Mouse (Mus musculus) T-helper 2 cell (primary cell): ENCODE measurements at regions not wholly inside any gene's neighbourhood (a gene's known extent, or its start where the extent isn't known, plus 50 kb on each side); places are given as distances from the start of the nearest gene placed in this dataset.
"Not testable (repeated sequence)": the region's sequence is repeated elsewhere in the genome, so short reads cannot be mapped to it uniquely, and the experiment has no call there.

ENCODE experiments used
- in situ Hi-C: fragments of 300-600 bp; cut with MboI, MseI; formaldehyde crosslinking; loops from one replicate; pipeline ENCODE4 v1.15.1; 2025; ENCODE audit warnings: high pct_unique_total_duplicates

- in situ Hi-C loops: no loop called here
Observed at GRCm38 (mm10) chr3:50652265-50652664, 208.9 kb upstream of the Slc7a11 start.

DNA sequence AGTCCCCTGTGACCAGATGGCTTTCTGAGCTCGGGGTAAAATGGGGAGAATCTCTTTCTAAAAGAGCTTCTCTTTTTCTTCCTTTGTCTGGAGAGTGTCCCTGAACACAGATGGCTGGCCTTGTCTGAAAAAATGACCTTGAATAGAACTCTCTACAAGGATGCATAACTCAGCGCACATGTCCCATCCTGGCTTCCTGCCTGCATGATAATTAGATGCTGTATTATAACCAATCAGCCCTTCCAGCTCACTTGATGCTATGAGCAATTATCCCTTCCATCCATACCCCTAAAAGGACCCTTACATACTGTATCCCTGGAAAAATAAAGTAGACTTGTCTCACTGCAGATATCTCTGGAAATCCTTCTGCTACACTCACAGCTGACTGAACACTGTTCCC lies 199.7 kb upstream of the Slc7a11 start:
- in situ Hi-C loops: no loop called here

DNA sequence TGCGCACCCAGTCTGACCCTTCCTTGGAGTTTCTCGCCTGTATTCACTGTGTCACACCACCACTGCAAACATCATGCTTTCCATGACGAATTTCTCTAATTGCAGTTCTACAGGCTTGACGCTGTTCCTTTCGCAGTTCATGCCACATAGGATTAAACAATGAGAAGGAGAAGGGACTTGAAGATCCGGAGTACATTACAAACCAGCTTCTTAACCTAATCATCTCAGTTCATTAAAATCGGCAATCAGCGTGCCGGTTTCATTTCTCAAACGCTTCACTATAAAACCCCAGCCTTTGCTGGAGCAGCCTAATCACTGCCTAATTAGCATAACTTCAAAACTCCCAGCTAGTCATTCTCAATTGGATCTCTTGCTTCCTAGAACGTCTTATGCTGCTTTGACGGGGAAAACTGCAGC lies 196.5 kb upstream of the Slc7a11 start:
- in situ Hi-C loops: no loop called here

GRCm38 (mm10) chr3:50634457-50635075 lies 191.2 kb upstream of the Slc7a11 start:
- in situ Hi-C loops: no loop called here

GRCm38 (mm10) chr3:50631286-50631685 lies 187.9 kb upstream of the Slc7a11 start:
- in situ Hi-C loops: no loop called here

DNA sequence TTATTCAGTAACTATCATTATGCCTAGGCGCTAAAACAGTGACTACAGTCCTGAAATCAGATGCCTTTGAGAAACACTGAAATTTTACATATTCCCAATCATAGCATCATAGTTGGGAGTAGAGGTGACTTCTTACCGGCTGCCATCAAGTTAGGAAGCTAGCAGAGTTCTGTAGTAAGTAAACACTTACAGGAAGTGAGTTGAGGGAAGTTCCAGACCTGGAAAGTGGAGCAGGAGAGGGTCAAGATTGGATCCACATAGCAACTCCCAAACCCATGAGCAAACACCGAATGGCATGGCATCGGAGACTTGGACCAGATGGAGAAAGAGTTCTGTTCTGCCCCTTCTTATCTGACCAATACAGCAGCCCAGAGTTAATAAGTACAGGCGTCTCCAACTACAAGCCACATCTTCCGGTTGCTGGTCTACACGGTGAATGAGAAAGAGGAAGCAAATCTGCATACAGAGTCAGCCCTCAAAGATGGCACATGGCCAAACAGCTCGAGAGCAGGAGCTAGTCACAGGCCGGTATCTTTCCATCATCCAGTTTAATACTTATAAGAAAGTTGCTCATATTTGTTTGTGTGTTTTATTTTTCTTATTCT lies 184.8 kb upstream of the Slc7a11 start:
- in situ Hi-C loops: no loop called here

DNA sequence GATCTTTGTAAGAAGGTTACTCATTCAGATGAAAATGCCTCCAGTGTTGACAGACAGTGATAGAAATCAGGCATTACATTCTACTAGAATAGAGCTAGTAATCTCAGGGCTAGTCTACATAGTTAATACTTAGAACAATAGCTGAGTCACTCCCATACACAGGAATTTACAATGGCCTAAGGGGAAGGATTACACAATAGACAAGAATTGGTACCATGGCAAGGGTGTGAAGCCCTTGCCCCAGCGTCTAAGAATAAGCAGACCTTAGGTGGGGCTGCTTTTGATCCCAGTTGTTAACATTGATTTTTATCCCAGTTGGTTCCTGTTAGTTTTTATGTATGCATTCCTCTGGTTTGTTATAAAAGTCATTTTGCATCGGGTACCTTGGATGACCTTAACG lies 177.8 kb upstream of the Slc7a11 start:
- in situ Hi-C loops: not testable (repeated sequence)

- in situ Hi-C loops: no loop called here
Observed at GRCm38 (mm10) chr3:50619061-50619460, 175.6 kb upstream of the Slc7a11 start.

- in situ Hi-C loops: no loop called here
Observed at GRCm38 (mm10) chr3:50615384-50616285, 172.2 kb upstream of the Slc7a11 start.

DNA sequence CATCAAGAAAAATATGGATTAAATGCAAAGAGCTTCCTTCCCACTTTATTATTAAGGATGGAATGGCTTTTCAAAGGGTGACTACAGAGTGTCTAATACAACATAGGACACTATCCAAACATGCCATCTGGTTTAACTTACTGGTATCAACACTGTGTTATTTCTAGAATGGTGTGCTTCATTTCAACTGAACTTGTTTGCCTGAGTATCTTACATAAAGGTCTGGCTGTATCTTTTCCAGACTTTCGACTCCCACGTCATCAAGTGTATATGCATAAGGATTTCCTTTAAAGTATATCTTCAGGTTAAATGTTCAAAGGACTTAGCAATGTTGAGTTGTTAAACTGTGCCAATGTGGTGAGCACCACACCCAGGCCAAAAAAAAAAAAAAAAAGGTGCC lies 169.6 kb upstream of the Slc7a11 start:
- in situ Hi-C loops: no loop called here

DNA sequence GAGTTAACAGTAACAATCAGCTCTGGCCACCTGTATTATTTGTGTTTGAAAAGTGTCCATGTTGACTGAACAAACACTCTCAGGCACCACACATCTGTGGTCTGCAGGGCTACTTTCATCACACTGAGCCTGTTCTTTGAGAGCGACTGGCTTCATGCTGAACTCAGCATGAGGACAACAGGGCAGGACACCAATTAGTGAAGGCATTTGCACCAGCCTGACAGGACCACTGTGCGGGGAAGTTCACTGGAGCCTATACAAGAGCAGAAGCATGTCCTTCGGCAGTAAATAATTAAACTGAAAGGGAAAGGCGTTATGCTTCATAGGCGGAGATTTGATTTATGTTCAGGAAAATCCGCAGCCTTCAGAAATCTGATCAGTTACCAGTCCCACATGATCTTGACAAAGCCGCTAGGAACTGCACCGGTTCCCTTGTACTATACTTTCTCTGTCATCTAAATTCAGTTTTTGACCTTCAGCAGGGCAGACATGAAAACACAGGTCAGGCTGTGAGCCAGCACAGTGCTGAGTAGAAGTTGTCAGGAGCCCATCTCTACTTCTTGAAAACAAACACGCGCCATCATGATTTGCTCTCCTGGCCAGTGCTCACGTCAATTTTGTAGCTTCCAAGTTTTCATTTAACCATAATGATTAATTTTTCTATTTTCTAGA lies 166.1 kb upstream of the Slc7a11 start:
- in situ Hi-C loops: no loop called here

- in situ Hi-C loops: no loop called here
Observed at GRCm38 (mm10) chr3:50607736-50608135, 164.3 kb upstream of the Slc7a11 start.

GRCm38 (mm10) chr3:50606986-50607385 lies 163.6 kb upstream of the Slc7a11 start:
- in situ Hi-C loops: no loop called here

DNA sequence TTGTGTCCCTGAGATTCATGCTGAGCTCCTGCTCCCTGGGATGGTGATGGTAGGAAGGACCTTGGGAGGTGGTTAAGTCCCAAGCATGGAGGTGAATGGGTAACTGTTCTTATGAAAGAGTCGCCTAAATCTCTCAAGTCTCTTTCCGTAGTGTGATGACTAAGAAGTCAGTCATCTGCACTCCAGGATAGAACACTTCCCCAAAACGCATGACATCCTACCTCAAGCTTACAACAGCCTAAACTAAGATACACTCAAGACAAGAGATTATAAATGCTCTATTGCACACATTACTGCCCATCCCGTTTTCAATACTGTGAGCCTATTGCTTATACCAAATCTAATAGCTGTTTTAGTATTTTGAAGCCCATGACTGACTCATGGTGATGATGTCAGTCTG lies 162.3 kb upstream of the Slc7a11 start:
- in situ Hi-C loops: no loop called here

- in situ Hi-C loops: no loop called here
Observed at GRCm38 (mm10) chr3:50603182-50603581, 159.8 kb upstream of the Slc7a11 start.

DNA sequence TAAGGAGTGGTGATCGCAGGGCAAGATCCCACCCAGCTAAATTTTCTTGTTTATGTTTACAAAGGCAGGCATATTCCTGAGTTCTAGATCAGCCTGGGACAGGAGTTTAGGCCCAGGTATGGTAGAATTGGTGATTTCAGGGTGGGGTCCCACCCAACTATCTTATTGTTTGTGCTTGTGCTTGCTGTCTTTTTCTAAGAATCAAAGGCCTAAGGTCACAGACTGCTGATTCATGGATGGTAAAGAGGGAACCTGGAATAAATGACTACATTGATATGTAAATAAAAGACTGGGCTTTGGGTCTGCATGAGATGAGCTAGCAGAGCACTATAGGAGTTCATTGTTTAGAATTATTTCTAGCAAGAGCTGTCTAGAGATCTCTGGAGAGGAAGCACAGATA lies 152.3 kb upstream of the Slc7a11 start:
- in situ Hi-C loops: no loop called here

- in situ Hi-C loops: no loop called here
Observed at GRCm38 (mm10) chr3:50584323-50584722, 140.9 kb upstream of the Slc7a11 start.

DNA sequence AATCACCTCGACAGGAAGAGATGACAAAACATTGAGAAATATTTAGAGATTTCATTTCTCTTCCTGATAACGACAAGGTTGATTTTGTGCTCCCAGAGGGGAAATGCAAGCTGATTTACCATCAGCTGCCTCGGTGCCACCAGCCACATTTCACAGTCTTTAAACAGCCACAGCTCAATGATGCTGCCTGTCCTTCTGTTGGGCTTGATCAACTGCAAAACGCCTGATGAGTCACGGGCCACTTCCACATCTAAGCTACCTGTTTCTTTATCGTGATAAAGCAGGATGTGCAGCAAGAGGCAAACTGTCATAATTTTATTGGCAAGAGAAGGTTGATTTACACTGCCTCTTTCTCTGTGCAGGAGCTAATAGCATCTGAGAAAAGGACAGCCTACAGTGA lies 140.1 kb upstream of the Slc7a11 start:
- in situ Hi-C loops: no loop called here

- in situ Hi-C loops: loop anchor here (10.0 kb wide), 1 partner anchor 810 kb away; no protein-coding TSS in a partner anchor
Observed at GRCm38 (mm10) chr3:50574388-50574787, 131.0 kb upstream of the Slc7a11 start.

- in situ Hi-C loops: loop anchor here (10.0 kb wide), 1 partner anchor 815 kb away; no protein-coding TSS in a partner anchor
Observed at GRCm38 (mm10) chr3:50570027-50570426, 126.6 kb upstream of the Slc7a11 start.

- in situ Hi-C loops: loop anchor here (5.0 kb wide), 1 partner anchor 62 kb away; no protein-coding TSS in a partner anchor
Observed at GRCm38 (mm10) chr3:50569565-50569964, 126.2 kb upstream of the Slc7a11 start.

- in situ Hi-C loops: no loop called here
Observed at GRCm38 (mm10) chr3:50554150-50554549, 110.7 kb upstream of the Slc7a11 start.
